Mouse (Mus musculus) lung, adult 2 months (tissue): ENCODE measurements around the gene Ampd2. TPM values are rescaled to one million over a fixed set of nuclear protein-coding genes. Genes with fewer than 3 reads are reported as not detected.

Experiments
- DNase-seq: peaks from one replicate; pipeline ENCODE4 v3.0.0; 2022
- H3K4me1 ChIP-seq: fragments of 200-500 bp; 2 replicates; pipeline ENCODE4 v1.6.1; 2011; ENCODE audit warnings: low read length; ENCODE audit not compliant: control insufficient read depth, insufficient read depth
- H3K4me3 ChIP-seq: fragments of 200-500 bp; replicated peaks from 2 replicates; pipeline ENCODE3; 2011; ENCODE audit warnings: low read depth, mild to moderate bottlenecking, control low read depth, low read length; ENCODE audit errors: extremely low read depth
- CTCF ChIP-seq: fragments of 200-500 bp; IDR thresholded peaks from 2 replicates; pipeline ENCODE4 v1.5.1; 2011; ENCODE audit warnings: mild to moderate bottlenecking, low read length, control low read depth; ENCODE audit not compliant: insufficient read depth
- POLR2A ChIP-seq: fragments of 200-500 bp; IDR thresholded peaks from 2 replicates; pipeline ENCODE4 v1.6.1; 2011; ENCODE audit warnings: low read depth, mild to moderate bottlenecking, control low read depth, low read length, borderline replicate concordance; ENCODE audit errors: extremely low read depth
- WGBS: fragments of 180-500 bp; shearing (Covaris S2); methylation state at CpG from one replicate; pipeline ENCODE4 v1.1.7; 2018; 5-methylcytosine and 5-hydroxymethylcytosine counted together
- polyA plus RNA-seq: library from polyadenylated mRNA; depleted of rRNA; stranded (reverse); fragments of >200 nt; gene quantifications from 2 replicates; pipeline ENCODE4 v1.2.3, GENCODE M21; 2012

Ampd2 gene
- polyA plus RNA-seq, 1 experiment = 84.7 TPM

GRCm38 (mm10) chr3:108121101-108121500 is 34.6 kb upstream of the Ampd2 start:
- Histone ChIP-seq H3K4me1 (0 out of 2 replicates have a peak, but pooled peaks cover 2% of the 10 kb centered on the region), H3K4me3 (no peak overlapping the region)
- 74% methylated on average over 3 of the region's 3 CpGs for WGBS
- TF ChIP-seq POLR2A (no peak), CTCF (no peak)
- no peak for DNase-seq

- no peak for DNase-seq
- TF ChIP-seq POLR2A (no peak), CTCF (no peak)
- WGBS = 90% methylated on average over 6 of the region's 6 CpGs
- Histone ChIP-seq H3K4me1 (peaks cover 6% of the 10 kb centered on the region), H3K4me3 (no peak overlapping the region)
These were observed 31.0 kb upstream of the Ampd2 start for GRCm38 (mm10) chr3:108117465-108117864.

GRCm38 (mm10) chr3:108113591-108114289 is 27.3 kb upstream of the Ampd2 start:
- TF ChIP-seq CTCF (no peak), POLR2A (no peak)
- Histone ChIP-seq H3K4me3 (no peak overlapping the region), H3K4me1 (peaks cover 13% of the 10 kb centered on the region)
- DNase-seq = no peak
- 52% methylated on average over 7 of the region's 7 CpGs for WGBS

- DNase-seq = no peak
- TF ChIP-seq CTCF (no peak), POLR2A (no peak)
- no peak overlapping the region for H3K4me3 ChIP-seq
- WGBS = 75% methylated on average over 4 of the region's 4 CpGs
- peaks cover 13% of the 10 kb centered on the region for H3K4me1 ChIP-seq
These were observed 26.2 kb upstream of the Ampd2 start for GRCm38 (mm10) chr3:108112666-108113065.

- 52% methylated on average over 7 of the region's 7 CpGs for WGBS
- DNase-seq = no peak
- no peak overlapping the region for H3K4me3 ChIP-seq
- TF ChIP-seq POLR2A = no peak
- TF ChIP-seq CTCF = no peak
- H3K4me1 ChIP-seq = peaks cover 13% of the 10 kb centered on the region
These were observed 25.8 kb upstream of the Ampd2 start for GRCm38 (mm10) chr3:108112246-108112645.

GRCm38 (mm10) chr3:108111320-108111719 is 24.9 kb upstream of the Ampd2 start:
- WGBS = 64% methylated on average over 5 of the region's 5 CpGs
- no peak for DNase-seq
- Histone ChIP-seq H3K4me3 (no peak overlapping the region), H3K4me1 (peaks cover 13% of the 10 kb centered on the region)
- no peak for TF ChIP-seq POLR2A
- TF ChIP-seq CTCF = no peak

GRCm38 (mm10) chr3:108105281-108105680 is 18.8 kb upstream of the Ampd2 start:
- TF ChIP-seq CTCF = no peak
- 83% methylated on average over 3 of the region's 3 CpGs for WGBS
- no peaks in the 10 kb centered on the region for H3K4me1 ChIP-seq
- no peak for DNase-seq
- no peak overlapping the region for H3K4me3 ChIP-seq

- Histone ChIP-seq H3K4me3 (no peak overlapping the region), H3K4me1 (no peaks in the 10 kb centered on the region)
- no peak for DNase-seq
- TF ChIP-seq POLR2A (no peak), CTCF (no peak)
- WGBS = 84% methylated on average over 6 of the region's 6 CpGs
These were observed 15.6 kb upstream of the Ampd2 start for GRCm38 (mm10) chr3:108102075-108102474.

GRCm38 (mm10) chr3:108101594-108101993 is 15.1 kb upstream of the Ampd2 start:
- 42% methylated on average over 3 of the region's 3 CpGs for WGBS
- no peak for TF ChIP-seq CTCF
- TF ChIP-seq POLR2A = no peak
- no peak overlapping the region for H3K4me3 ChIP-seq

GRCm38 (mm10) chr3:108098316-108098715 is 11.9 kb upstream of the Ampd2 start:
- TF ChIP-seq CTCF (no peak), POLR2A (no peak)
- no peak overlapping the region for H3K4me3 ChIP-seq
- H3K4me1 ChIP-seq = no peaks in the 10 kb centered on the region
- WGBS = 72% methylated on average over 6 of the region's 6 CpGs
- no peak for DNase-seq

More at GRCm38 (mm10) chr3:108101594-108101993, 15.1 kb upstream of the Ampd2 start:
- no peaks in the 10 kb centered on the region for H3K4me1 ChIP-seq
- no peak for DNase-seq
